Mouse (Mus musculus): ENCODE measurements around the gene Copz1. TPM values are rescaled to one million over a fixed set of nuclear protein-coding genes. Genes with fewer than 3 reads are reported as not detected.

Copz1 gene
- total RNA-seq, 2 experiments from 2014 or later: 91.0 to 96.2 TPM

DNA sequence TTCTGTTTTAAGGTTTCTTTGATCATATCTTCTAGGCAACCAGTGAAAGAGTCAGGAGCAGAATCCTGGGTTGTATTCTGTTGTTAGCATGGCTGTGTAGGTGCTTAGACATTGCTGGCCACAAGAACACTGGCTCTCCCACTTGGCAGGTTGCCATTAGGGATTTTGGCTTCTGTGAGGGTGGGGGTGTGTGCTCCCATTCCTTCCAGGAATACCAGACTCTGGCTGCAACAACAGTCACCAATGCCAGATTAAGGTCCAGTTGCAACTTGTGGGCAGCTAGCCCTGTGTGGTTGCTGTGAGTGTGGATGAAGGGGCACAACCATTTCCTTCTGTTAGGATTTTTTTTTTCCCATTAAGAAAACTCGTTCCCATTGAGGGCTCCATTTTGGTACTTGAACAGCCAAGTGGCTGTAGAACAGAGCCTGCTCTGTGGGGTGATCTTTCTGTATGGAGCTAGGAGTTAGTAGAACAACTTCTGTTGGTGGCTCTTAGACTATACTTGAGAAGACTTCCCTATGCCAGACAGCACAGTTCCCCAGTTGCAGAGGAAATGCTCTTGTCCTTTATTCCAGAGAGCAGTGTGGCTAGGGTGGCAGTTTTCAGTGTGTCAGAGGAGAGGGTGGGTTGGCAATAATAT lies 13.4 kb downstream of the Copz1 start:
- peak overlapping the region; percentile 51; the same call in 1 of the 2 replicates for H3K27ac ChIP-seq
- TF ChIP-seq CTCF (conservative IDR thresholded peaks at IDR 0.05): no peak
- H3K4me3 ChIP-seq: no peak overlapping the region
- DNase-seq (ENCODE audit: low spot score in 2 of 2): peak in 1 of 2 experiments; percentile 50

GRCm38 (mm10) chr15:103289600-103289999 lies 17.1 kb downstream of the Copz1 start:
- no peak for DNase-seq (ENCODE audit: low spot score in 2 of 2)
- TF ChIP-seq CTCF (conservative IDR thresholded peaks at IDR 0.05): no peak
- Histone ChIP-seq H3K4me3 (no peak overlapping the region), H3K27ac (no peak overlapping the region)

DNA sequence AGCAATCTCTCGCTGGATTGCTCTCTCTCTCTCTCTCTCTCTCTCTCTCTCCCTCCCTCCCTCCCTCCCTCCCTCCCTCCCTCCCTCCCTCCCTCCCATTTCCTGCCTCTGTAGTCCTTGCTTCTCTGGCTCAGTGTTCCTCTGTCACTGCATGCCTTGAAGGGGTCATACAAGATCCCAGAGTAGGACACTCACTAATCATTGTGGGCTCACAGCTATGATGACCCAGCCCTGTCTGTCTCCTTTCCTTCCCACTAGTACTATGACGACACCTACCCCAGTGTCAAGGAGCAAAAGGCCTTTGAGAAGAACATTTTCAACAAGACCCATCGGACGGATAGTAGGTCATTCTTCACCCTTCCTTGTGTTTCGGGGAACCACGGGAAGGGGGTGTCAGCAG lies 17.9 kb downstream of the Copz1 start:
- DNase-seq (ENCODE audit: low spot score in 2 of 2): no peak
- no peak overlapping the region for H3K4me3 ChIP-seq
- no peak for TF ChIP-seq CTCF (conservative IDR thresholded peaks at IDR 0.05)
- no peak overlapping the region for H3K27ac ChIP-seq

GRCm38 (mm10) chr15:103290843-103291242 lies 18.3 kb downstream of the Copz1 start:
- Histone ChIP-seq H3K4me3 (no peak overlapping the region), H3K27ac (no peak overlapping the region)
- TF ChIP-seq CTCF (conservative IDR thresholded peaks at IDR 0.05): no peak
- no peak for DNase-seq (ENCODE audit: low spot score in 2 of 2)

GRCm38 (mm10) chr15:103292673-103293345 lies 20.3 kb downstream of the Copz1 start:
- Histone ChIP-seq H3K27ac (no peak overlapping the region), H3K4me3 (no peak overlapping the region)
- TF ChIP-seq CTCF (conservative IDR thresholded peaks at IDR 0.05): no peak
- no peak for DNase-seq (ENCODE audit: low spot score in 2 of 2)

- DNase-seq (ENCODE audit: low spot score in 2 of 2): no peak
- Histone ChIP-seq H3K27ac (no peak overlapping the region), H3K4me3 (no peak overlapping the region)
- peak; percentile 41 for TF ChIP-seq CTCF (conservative IDR thresholded peaks at IDR 0.05)
Observed at GRCm38 (mm10) chr15:103293375-103293774, 20.9 kb downstream of the Copz1 start.

DNA sequence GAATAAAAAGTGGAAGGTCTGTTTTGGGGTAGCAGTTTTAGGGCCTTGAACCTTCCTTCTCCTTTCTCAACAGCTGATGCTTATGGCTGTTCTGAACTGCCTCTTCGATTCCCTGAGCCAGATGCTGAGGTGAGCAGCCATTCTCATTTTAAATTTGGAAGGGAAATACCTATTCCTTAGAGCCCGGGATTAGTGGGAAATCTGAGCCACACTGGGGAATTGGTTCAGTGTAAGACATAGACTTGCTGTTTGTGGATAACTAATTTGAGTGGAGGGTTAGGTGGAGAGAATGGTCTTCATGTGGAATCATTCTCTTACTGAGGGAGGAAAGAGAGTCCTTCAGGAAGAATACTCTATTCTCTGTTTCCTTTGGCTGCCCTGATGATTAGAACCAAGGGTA lies 22.1 kb downstream of the Copz1 start:
- Histone ChIP-seq H3K4me3 (no peak overlapping the region), H3K27ac (no peak overlapping the region)
- no peak for TF ChIP-seq CTCF (conservative IDR thresholded peaks at IDR 0.05)
- no peak for DNase-seq (ENCODE audit: low spot score in 2 of 2)

GRCm38 (mm10) chr15:103295851-103296250 lies 23.3 kb downstream of the Copz1 start:
- no peak overlapping the region for H3K27ac ChIP-seq
- H3K4me3 ChIP-seq: no peak overlapping the region
- DNase-seq (ENCODE audit: low spot score in 2 of 2): no peak
- no peak for TF ChIP-seq CTCF (conservative IDR thresholded peaks at IDR 0.05)

- no peak for DNase-seq (ENCODE audit: low spot score in 2 of 2)
- Histone ChIP-seq H3K27ac (0 out of 2 replicates have a peak overlapping the region, but pooled peaks have one; percentile 43), H3K4me3 (no peak overlapping the region)
- TF ChIP-seq CTCF (conservative IDR thresholded peaks at IDR 0.05): no peak
Observed at GRCm38 (mm10) chr15:103297313-103297712, 24.8 kb downstream of the Copz1 start.

DNA sequence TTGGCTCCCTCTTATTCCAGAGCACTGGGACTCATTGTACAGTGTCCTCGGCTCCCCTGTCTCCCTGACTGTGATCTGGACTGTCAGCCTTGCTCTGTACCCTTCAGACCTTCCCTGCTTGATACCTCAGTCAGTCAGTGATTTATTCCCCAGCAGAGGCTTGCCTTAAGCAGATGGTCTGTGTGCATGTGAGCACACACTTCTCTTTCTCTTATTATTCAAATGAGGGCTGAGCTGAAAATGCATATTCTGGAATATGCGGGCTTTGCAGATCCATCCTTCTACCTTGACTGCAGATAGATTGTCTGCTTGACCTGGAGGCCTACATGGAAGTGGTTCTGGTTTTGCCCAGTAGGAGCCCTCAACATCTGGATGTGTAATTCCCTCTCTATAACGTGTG lies 25.5 kb downstream of the Copz1 start:
- DNase-seq (ENCODE audit: low spot score in 2 of 2): no peak
- H3K4me3 ChIP-seq: no peak overlapping the region
- no peak for TF ChIP-seq CTCF (conservative IDR thresholded peaks at IDR 0.05)
- H3K27ac ChIP-seq: 0 out of 2 replicates have a peak overlapping the region, but pooled peaks have one; percentile 43

GRCm38 (mm10) chr15:103298861-103299616 lies 26.5 kb downstream of the Copz1 start:
- no peak overlapping the region for H3K4me3 ChIP-seq
- H3K27ac ChIP-seq: peak overlapping the region; percentile 88
- no peak for TF ChIP-seq CTCF (conservative IDR thresholded peaks at IDR 0.05)
- no peak for DNase-seq (ENCODE audit: low spot score in 2 of 2)

DNA sequence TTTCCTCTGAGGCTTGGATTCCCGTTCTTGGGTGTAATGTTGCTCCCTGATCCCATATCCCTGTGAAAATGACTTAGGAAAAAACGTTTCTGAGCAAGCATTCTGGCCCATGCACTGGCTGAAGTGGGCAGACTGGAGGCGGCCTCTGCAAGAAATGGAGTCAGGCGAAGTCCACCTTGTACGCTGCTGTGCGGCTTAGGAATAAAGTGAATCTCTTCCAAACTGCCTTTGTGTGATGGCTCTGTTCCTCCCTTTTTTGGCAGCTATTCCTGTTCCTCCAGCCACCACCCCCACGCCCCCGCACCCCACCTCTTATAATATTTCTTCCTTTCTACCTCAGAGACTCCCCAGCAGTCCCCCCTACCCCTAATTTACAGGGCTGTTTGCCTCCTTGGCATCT lies 27.1 kb downstream of the Copz1 start:
- no peak for TF ChIP-seq CTCF (conservative IDR thresholded peaks at IDR 0.05)
- no peak for DNase-seq (ENCODE audit: low spot score in 2 of 2)
- peak overlapping the region; percentile 88 for H3K27ac ChIP-seq
- H3K4me3 ChIP-seq: peak overlapping the region; percentile 39

DNA sequence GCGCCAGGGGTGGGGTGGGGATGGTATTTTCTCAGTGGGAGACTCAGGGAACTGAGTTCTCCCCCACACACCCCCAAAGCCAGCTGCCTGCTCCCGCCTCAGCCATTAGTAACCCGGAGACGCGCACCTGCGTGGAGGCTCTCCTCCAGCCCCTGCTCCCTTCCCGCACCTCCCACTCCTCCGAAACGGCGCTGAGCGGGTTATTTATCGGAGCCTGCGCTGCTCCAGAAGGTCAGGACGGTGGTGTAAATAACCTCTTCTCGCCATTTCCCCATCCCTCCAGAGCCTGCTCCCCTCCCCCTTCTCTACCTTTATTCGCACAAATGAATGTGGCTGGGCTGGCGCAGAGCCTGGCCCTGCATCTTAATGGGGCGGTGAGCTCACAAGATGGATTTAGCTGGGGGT lies 27.6 kb downstream of the Copz1 start:
- H3K4me3 ChIP-seq: peak overlapping the region; percentile 39
- TF ChIP-seq CTCF (conservative IDR thresholded peaks at IDR 0.05): no peak
- DNase-seq (ENCODE audit: low spot score in 2 of 2): peak; percentile 55 to 63
- peak overlapping the region; percentile 88 for H3K27ac ChIP-seq
